ENCODE assay signal across 9 mouse cellular contexts in genomic region chr2:125259230-125260120, GRCm38 (mm10). TPM values are rescaled to one million over a fixed set of nuclear protein-coding genes. Genes with fewer than 3 reads are reported as not detected.
DNase-seq lines count a peak whose midpoint lies in the region; ATAC-seq and TF ChIP-seq lines count a peak whose summit lies in the region.
"Had no signal": no experiment of that assay in that cellular context is flagged by ENCODE, and none has a peak within 500 bp of the region (broad histone marks: within the 10 kb centered on the region; RNA-seq: fewer than 3 reads in every experiment).

No protein-coding gene starts in this region.

- TF ChIP-seq CTCF in kidney, postnatal 0 days (IDR thresholded peaks at IDR 0.05; ENCODE audit: low read depth) = peak; percentile 74

- no peak for ATAC-seq in kidney, postnatal 0 days (replicated peaks; ENCODE audit: low FRiP score, low read depth)
- peak; percentile 64 for ATAC-seq in common myeloid progenitor, adult 5-6 weeks (replicated peaks; ENCODE audit: low read depth, poor library complexity, severe bottlenecking)
- peak; percentile 48; the same call in 1 of the 2 replicates for ATAC-seq in liver, embryonic 12.5 days
- no peak for ATAC-seq in neural tube, embryonic 15.5 days (ENCODE audit: low FRiP score)

- WGBS in kidney, postnatal 0 days = 83% methylated on average over 14 of the region's 14 CpGs
- 78% methylated on average over 14 of the region's 14 CpGs for WGBS in liver, embryonic 12.5 days (ENCODE audit: insufficient replicate concordance)
- 84% methylated on average over 14 of the region's 14 CpGs for WGBS in neural tube, embryonic 15.5 days

- no peaks in the 10 kb centered on the region for H3K9me3 ChIP-seq in kidney, postnatal 0 days (replicated peaks; ENCODE audit: low read length)
- no peaks in the 10 kb centered on the region for H3K9me3 ChIP-seq in liver, embryonic 12.5 days (replicated peaks)
- no peaks in the 10 kb centered on the region for H3K9me3 ChIP-seq in neural tube, embryonic 15.5 days (replicated peaks)
- H3K9me3 ChIP-seq: stomach, embryonic 15.5 days had no signal

- H3K27ac ChIP-seq in kidney, postnatal 0 days = no peak overlapping the region
- no peak overlapping the region for H3K27ac ChIP-seq in liver, embryonic 12.5 days
- no peak overlapping the region for H3K27ac ChIP-seq in neural tube, embryonic 15.5 days (replicated peaks)
- H3K27ac ChIP-seq: stomach, embryonic 15.5 days had no signal

- H3K27me3 ChIP-seq in kidney, postnatal 0 days (ENCODE audit: insufficient read depth, low read length) = no peaks in the 10 kb centered on the region
- H3K27me3 ChIP-seq in liver, embryonic 12.5 days (replicated peaks) = no peaks in the 10 kb centered on the region
- no peaks in the 10 kb centered on the region for H3K27me3 ChIP-seq in neural tube, embryonic 15.5 days (replicated peaks)
- H3K27me3 ChIP-seq: stomach, embryonic 15.5 days had no signal

- no peak overlapping the region for H3K4me2 ChIP-seq in kidney, postnatal 0 days (ENCODE audit: low read length)
- no peak overlapping the region for H3K4me2 ChIP-seq in liver, embryonic 12.5 days
- no peak overlapping the region for H3K4me2 ChIP-seq in neural tube, embryonic 15.5 days
- H3K4me2 ChIP-seq: stomach, embryonic 15.5 days had no signal

- no peak overlapping the region for H3K4me3 ChIP-seq in kidney, postnatal 0 days (replicated peaks; ENCODE audit: low read depth, low read length)
- H3K4me3 ChIP-seq in liver, embryonic 12.5 days = no peak overlapping the region
- H3K4me3 ChIP-seq in neural tube, embryonic 15.5 days (replicated peaks) = no peak overlapping the region
- H3K4me3 ChIP-seq: erythroblast, embryonic 14.5 days; stomach, embryonic 15.5 days had no signal

- H3K36me3 ChIP-seq in kidney, postnatal 0 days (ENCODE audit: insufficient read depth, low read length) = peaks cover 21% of the 10 kb centered on the region
- H3K36me3 ChIP-seq in liver, embryonic 12.5 days = peaks cover 62% of the 10 kb centered on the region
- peaks cover 8% of the 10 kb centered on the region for H3K36me3 ChIP-seq in neural tube, embryonic 15.5 days

- H3K4me1 ChIP-seq in kidney, postnatal 0 days (replicated peaks; ENCODE audit: insufficient read depth, low read length) = no peaks in the 10 kb centered on the region
- no peaks in the 10 kb centered on the region for H3K4me1 ChIP-seq in liver, embryonic 12.5 days
- peaks cover 9% of the 10 kb centered on the region for H3K4me1 ChIP-seq in neural tube, embryonic 15.5 days
- H3K4me1 ChIP-seq: stomach, embryonic 15.5 days had no signal

- H3K9ac ChIP-seq in kidney, postnatal 0 days (ENCODE audit: low read depth, low read length) = no peak overlapping the region
- no peak overlapping the region for H3K9ac ChIP-seq in liver, embryonic 12.5 days
- H3K9ac ChIP-seq in neural tube, embryonic 15.5 days (replicated peaks) = no peak overlapping the region
- H3K9ac ChIP-seq: stomach, embryonic 15.5 days had no signal

- DNase-seq in kidney, postnatal 0 days (ENCODE audit: low spot score) = peak; percentile 72
- DNase-seq in kidney, postnatal 4 days = no peak
- peak; percentile 52 for DNase-seq in MN1 (ENCODE audit: low spot score)
- DNase-seq in layer of hippocampus, adult 8-10 months (ENCODE audit: low spot score in 2 of 2) = no peak

RNA-seq across cellular contexts. Expression of gene Dut, which starts 12.5 kb away (rescaled TPM):
- polyA plus RNA-seq in kidney, postnatal 0 days (2015; fragmentation: Nextera tagmentation; extraction: Ambion mirVana) = 133 and 141 TPM in 2 replicates
- total RNA-seq in common myeloid progenitor, adult 5-6 weeks (2017) = 246 and 263 TPM in 2 replicates
- polyA plus RNA-seq in liver, embryonic 12.5 days (2016; fragmentation: Nextera tagmentation; extraction: Ambion mirVana) = 199 and 210 TPM in 2 replicates
- polyA plus RNA-seq in neural tube, embryonic 15.5 days (2015; fragmentation: Nextera tagmentation; extraction: Ambion mirVana) = 62.0 and 96.5 TPM in 2 replicates
- total RNA-seq in layer of hippocampus, adult 8-10 months (2022) = 10 to 100 TPM; 24.6 to 30.0 (median 28.4) TPM

Comparison
In these comparisons a context has a peak if more than half of its experiments do, and no peak if none do; other contexts are left out.
1. DNase-seq: peak in kidney, postnatal 0 days (single experiment) and MN1 (single experiment); none in kidney, postnatal 4 days (0 of 2) and layer of hippocampus, adult 8-10 months (0 of 2).
2. ATAC-seq: peak in common myeloid progenitor, adult 5-6 weeks (single experiment) and liver, embryonic 12.5 days (single experiment); none in kidney, postnatal 0 days (single experiment) and neural tube, embryonic 15.5 days (single experiment).